Mouse (Mus musculus): ENCODE results near the gene C9. TPM values are rescaled to one million over a fixed set of nuclear protein-coding genes. Genes with fewer than 3 reads are reported as not detected.
A peak's percentile ranks its signal among the peaks of the same experiment; 100 is the strongest.

C9 gene
- polyA plus RNA-seq, 1 experiment from 2014 or later: 0.95 TPM

DNA sequence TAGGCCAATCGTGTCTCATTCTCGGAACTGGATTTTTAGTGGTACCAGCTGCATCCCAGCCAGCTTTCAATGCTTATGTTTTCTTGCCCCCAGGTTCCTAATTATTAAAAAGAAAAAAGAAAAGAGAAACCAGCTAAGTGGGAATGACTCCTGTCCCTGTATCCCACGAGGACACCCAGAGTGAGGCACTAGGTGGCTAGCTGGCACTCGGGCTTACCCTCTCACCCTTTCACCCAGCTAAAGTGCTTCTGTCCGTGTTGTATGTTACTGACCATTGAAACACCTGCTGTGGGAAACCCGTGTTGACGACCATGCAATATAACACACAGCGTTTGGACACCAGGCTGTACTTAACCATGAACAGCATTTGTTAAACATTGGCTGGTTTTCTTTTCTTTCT lies 36.1 kb upstream of the C9 start:
- 76% methylated on average over 8 of the region's 8 CpGs for WGBS (ENCODE audit: insufficient replicate concordance)
- no peak overlapping the region for H3K4me2 ChIP-seq (ENCODE audit: low read depth, low read length)
- H3K9ac ChIP-seq (replicated peaks): no peak overlapping the region
- DNase-seq (no peak), ATAC-seq (no peak)
- H3K9me3 ChIP-seq (ENCODE audit: low read length): no peaks in the 10 kb centered on the region
- TF ChIP-seq CTCF (IDR thresholded peaks at IDR 0.05; ENCODE audit: low read depth) (no peak), EP300 (IDR thresholded peaks at IDR 0.05; ENCODE audit: low read depth) (no peak)
- no peak overlapping the region for H3K27ac ChIP-seq (ENCODE audit: low read depth)
- no peaks in the 10 kb centered on the region for H3K36me3 ChIP-seq (replicated peaks; ENCODE audit: insufficient read depth, low read length)
- no peaks in the 10 kb centered on the region for H3K27me3 ChIP-seq (ENCODE audit: insufficient read depth, low read length)
- no peaks in the 10 kb centered on the region for H3K4me1 ChIP-seq (ENCODE audit: insufficient read depth)
- H3K4me3 ChIP-seq (ENCODE audit: low read depth, low read length): no peak overlapping the region

DNA sequence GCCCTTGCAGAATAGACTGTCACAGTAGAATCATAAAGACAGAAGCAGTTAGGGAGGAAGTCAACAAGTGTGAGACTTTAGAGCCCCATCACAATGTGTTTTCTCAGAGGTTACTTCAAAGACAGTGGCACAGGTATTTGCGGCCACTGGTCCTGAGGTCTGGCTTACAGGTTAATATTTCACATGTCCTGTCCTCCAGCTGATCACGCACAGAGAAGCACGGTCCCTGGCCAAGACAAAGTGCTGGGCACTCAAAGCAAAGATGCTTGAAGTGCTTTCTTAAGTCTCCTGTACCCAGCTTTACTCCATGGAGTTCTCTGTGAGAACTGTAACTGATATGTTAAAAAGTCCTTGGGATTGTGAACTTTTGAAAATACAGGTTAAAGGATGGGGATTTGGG lies 35.0 kb upstream of the C9 start:
- ATAC-seq: no peak
- Histone ChIP-seq H3K9me3 (ENCODE audit: low read length) (no peaks in the 10 kb centered on the region), H3K27me3 (ENCODE audit: insufficient read depth, low read length) (no peaks in the 10 kb centered on the region), H3K4me2 (ENCODE audit: low read depth, low read length) (no peak overlapping the region), H3K4me1 (ENCODE audit: insufficient read depth) (no peaks in the 10 kb centered on the region), H3K27ac (ENCODE audit: low read depth) (no peak overlapping the region), H3K9ac (replicated peaks) (no peak overlapping the region), H3K36me3 (replicated peaks; ENCODE audit: insufficient read depth, low read length) (no peaks in the 10 kb centered on the region), H3K4me3 (ENCODE audit: low read depth, low read length) (no peak overlapping the region)
- TF ChIP-seq EP300 (IDR thresholded peaks at IDR 0.05; ENCODE audit: low read depth): no peak
- no peak for TF ChIP-seq CTCF (IDR thresholded peaks at IDR 0.05; ENCODE audit: low read depth)
- 67% methylated on average over 3 of the region's 3 CpGs for WGBS (ENCODE audit: insufficient replicate concordance)
- DNase-seq: no peak

DNA sequence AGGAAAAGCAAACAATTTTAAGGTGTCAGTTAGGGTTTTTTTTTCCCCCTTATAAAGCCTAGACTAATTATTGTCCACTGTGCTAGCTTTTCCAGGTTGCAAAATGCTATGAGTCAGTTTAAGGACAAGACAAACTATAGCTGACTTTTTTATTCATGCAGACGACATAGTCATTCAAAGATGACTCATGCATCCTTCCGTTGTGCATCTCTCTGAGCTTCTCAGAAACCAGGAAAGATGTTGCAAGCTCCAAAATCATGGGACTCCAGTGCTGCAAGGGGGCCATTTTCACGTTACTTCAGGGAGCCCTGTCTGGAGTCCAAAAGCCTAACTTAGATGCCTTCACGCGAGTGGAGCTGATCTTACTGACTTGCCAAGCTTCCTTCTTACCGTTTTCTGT lies 33.8 kb upstream of the C9 start:
- DNase-seq (no peak), ATAC-seq (peak; percentile 38; the same call in 1 of the 2 replicates)
- Histone ChIP-seq H3K4me1 (ENCODE audit: insufficient read depth) (no peaks in the 10 kb centered on the region), H3K4me3 (ENCODE audit: low read depth, low read length) (no peak overlapping the region), H3K27me3 (ENCODE audit: insufficient read depth, low read length) (no peaks in the 10 kb centered on the region), H3K36me3 (replicated peaks; ENCODE audit: insufficient read depth, low read length) (no peaks in the 10 kb centered on the region), H3K4me2 (ENCODE audit: low read depth, low read length) (no peak overlapping the region), H3K27ac (ENCODE audit: low read depth) (0 out of 2 replicates have a peak overlapping the region, but pooled peaks have one; percentile 12), H3K9me3 (ENCODE audit: low read length) (no peaks in the 10 kb centered on the region), H3K9ac (replicated peaks) (no peak overlapping the region)
- TF ChIP-seq CTCF (IDR thresholded peaks at IDR 0.05; ENCODE audit: low read depth) (no peak), EP300 (IDR thresholded peaks at IDR 0.05; ENCODE audit: low read depth) (peak; percentile 62; the same call in 1 of the 2 replicates)
- 57% methylated on average over 6 of the region's 6 CpGs for WGBS (ENCODE audit: insufficient replicate concordance)

DNA sequence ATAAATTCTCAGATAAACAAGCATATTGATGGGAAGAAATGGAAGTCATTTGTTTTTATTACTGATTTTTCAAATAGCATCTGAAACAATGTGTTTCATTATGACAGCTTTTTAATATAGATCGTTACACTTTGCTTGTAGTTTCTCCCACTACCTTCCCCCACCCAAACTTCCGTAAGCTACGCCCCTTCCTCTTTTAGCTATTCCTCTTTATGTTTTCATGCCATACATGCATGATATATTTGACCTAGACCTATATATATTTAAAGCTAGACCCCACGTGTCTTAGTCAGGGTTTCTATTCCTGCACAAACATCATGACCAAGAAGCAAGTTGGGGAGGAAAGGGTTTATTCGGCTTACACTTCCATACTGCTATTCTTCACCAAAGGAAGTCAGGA lies 29.8 kb upstream of the C9 start:
- Histone ChIP-seq H3K36me3 (replicated peaks; ENCODE audit: insufficient read depth, low read length) (no peaks in the 10 kb centered on the region), H3K4me3 (ENCODE audit: low read depth, low read length) (no peak overlapping the region), H3K27me3 (ENCODE audit: insufficient read depth, low read length) (no peaks in the 10 kb centered on the region), H3K4me2 (ENCODE audit: low read depth, low read length) (no peak overlapping the region), H3K9me3 (ENCODE audit: low read length) (no peaks in the 10 kb centered on the region), H3K9ac (replicated peaks) (no peak overlapping the region), H3K27ac (ENCODE audit: low read depth) (no peak overlapping the region), H3K4me1 (ENCODE audit: insufficient read depth) (no peaks in the 10 kb centered on the region)
- ATAC-seq: no peak
- no peak for TF ChIP-seq CTCF (IDR thresholded peaks at IDR 0.05; ENCODE audit: low read depth)
- no peak for TF ChIP-seq EP300 (IDR thresholded peaks at IDR 0.05; ENCODE audit: low read depth)
- WGBS (ENCODE audit: insufficient replicate concordance): 51% methylated on average over 5 of the region's 5 CpGs
- DNase-seq: no peak

DNA sequence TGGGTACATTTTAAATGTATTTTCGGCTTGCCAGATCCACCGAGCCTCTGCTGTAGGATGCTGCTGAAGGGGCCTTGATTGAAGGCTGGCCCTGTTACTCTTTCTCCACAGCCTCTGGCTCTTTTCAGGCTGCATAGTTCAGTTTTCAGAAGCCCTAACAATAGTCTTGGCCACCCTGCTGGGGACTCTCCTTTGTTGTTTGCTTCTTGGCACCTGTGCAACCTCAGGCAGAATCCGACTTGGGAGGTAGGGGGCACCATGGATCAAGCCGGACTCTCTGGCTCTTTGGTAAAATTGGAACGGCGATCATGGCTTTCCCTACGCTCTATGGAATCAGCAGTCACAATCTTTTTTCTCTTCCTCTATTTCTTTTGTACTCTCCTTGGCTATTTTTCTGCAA lies 13.3 kb upstream of the C9 start:
- no peak for ATAC-seq

DNA sequence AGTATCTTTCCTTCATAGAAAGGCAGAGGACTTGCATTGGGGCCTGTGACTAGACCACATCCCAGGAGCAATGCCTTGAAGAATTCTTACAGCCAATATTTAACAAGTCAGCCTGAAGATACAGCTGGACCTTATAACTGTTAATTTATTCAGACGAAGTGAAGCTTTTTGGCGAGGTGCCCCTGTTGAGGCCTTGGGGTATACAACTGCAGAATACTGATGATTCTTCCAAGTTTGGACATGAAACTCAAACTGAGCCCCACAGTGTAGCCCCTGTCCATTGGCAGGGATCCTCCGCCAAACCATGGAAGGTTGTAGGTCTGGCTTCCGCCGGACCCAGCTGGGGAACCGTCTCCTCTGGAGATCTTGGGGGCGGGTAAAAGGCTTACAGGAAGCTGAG lies 12.7 kb upstream of the C9 start:
- ATAC-seq (no peak), DNase-seq (no peak)
- TF ChIP-seq CTCF (IDR thresholded peaks at IDR 0.05; ENCODE audit: low read depth) (no peak), EP300 (IDR thresholded peaks at IDR 0.05; ENCODE audit: low read depth) (no peak)
- Histone ChIP-seq H3K27me3 (ENCODE audit: insufficient read depth, low read length) (no peaks in the 10 kb centered on the region), H3K4me2 (ENCODE audit: low read depth, low read length) (no peak overlapping the region), H3K4me3 (ENCODE audit: low read depth, low read length) (no peak overlapping the region), H3K36me3 (replicated peaks; ENCODE audit: insufficient read depth, low read length) (no peaks in the 10 kb centered on the region), H3K9me3 (ENCODE audit: low read length) (no peaks in the 10 kb centered on the region), H3K4me1 (ENCODE audit: insufficient read depth) (no peaks in the 10 kb centered on the region), H3K9ac (replicated peaks) (no peak overlapping the region), H3K27ac (ENCODE audit: low read depth) (no peak overlapping the region)
- WGBS (ENCODE audit: insufficient replicate concordance): 89% methylated on average over 7 of the region's 7 CpGs

More for the DNA sequence above, 13.3 kb upstream of the C9 start:
- 81% methylated on average over 7 of the region's 7 CpGs for WGBS (ENCODE audit: insufficient replicate concordance)
- no peak for DNase-seq
- no peak overlapping the region for H3K4me2 ChIP-seq (ENCODE audit: low read depth, low read length)
- no peaks in the 10 kb centered on the region for H3K36me3 ChIP-seq (replicated peaks; ENCODE audit: insufficient read depth, low read length)
- no peaks in the 10 kb centered on the region for H3K9me3 ChIP-seq (ENCODE audit: low read length)
- H3K4me1 ChIP-seq (ENCODE audit: insufficient read depth): no peaks in the 10 kb centered on the region
- no peak for TF ChIP-seq EP300 (IDR thresholded peaks at IDR 0.05; ENCODE audit: low read depth)
- TF ChIP-seq CTCF (IDR thresholded peaks at IDR 0.05; ENCODE audit: low read depth): no peak
- H3K27ac ChIP-seq (ENCODE audit: low read depth): no peak overlapping the region
- no peak overlapping the region for H3K9ac ChIP-seq (replicated peaks)
- H3K4me3 ChIP-seq (ENCODE audit: low read depth, low read length): no peak overlapping the region
- H3K27me3 ChIP-seq (ENCODE audit: insufficient read depth, low read length): no peaks in the 10 kb centered on the region

DNA sequence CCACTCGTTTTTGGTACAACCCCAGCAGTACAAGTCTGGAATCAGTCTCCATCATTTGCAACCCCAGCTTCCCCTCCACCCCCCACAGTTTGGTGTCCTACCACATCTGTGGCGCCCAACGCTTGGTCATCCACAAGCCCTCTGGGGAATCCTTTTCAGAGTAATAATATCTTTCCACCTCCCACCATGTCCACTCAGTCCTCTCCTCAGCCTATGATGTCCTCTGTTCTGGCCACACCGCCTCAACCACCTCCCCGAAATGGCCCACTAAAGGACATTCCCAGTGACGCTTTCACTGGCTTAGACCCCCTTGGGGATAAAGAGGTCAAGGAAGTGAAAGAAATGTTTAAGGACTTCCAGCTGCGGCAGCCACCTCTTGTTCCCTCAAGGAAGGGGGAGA lies 9.8 kb upstream of the C9 start:
- ATAC-seq (no peak), DNase-seq (no peak)
- 83% methylated on average over 7 of the region's 7 CpGs for WGBS (ENCODE audit: insufficient replicate concordance)
- H3K4me3 ChIP-seq (ENCODE audit: low read depth, low read length): no peak overlapping the region
- TF ChIP-seq CTCF (IDR thresholded peaks at IDR 0.05; ENCODE audit: low read depth): no peak
- no peak for TF ChIP-seq EP300 (IDR thresholded peaks at IDR 0.05; ENCODE audit: low read depth)
- no peaks in the 10 kb centered on the region for H3K9me3 ChIP-seq (ENCODE audit: low read length)
- no peaks in the 10 kb centered on the region for H3K27me3 ChIP-seq (ENCODE audit: insufficient read depth, low read length)
- H3K4me2 ChIP-seq (ENCODE audit: low read depth, low read length): no peak overlapping the region
- H3K36me3 ChIP-seq (replicated peaks; ENCODE audit: insufficient read depth, low read length): no peaks in the 10 kb centered on the region
- H3K27ac ChIP-seq (ENCODE audit: low read depth): no peak overlapping the region
- no peaks in the 10 kb centered on the region for H3K4me1 ChIP-seq (ENCODE audit: insufficient read depth)
- H3K9ac ChIP-seq (replicated peaks): no peak overlapping the region

Data from liver, postnatal 0 days (tissue).